Mouse (Mus musculus) megakaryocyte, embryonic 14.5 days (primary cell): ENCODE measurements at regions not wholly inside any gene's neighbourhood (a gene's known extent, or its start where the extent isn't known, plus 50 kb on each side); places are given as distances from the start of the nearest gene placed in this dataset.

Source experiments
- FLI1 ChIP-seq: IDR thresholded peaks from 2 replicates; pipeline ENCODE4 v1.6.1; 2012; ENCODE audit warnings: low read length, inconsistent platforms, mixed read lengths
- GATA1 ChIP-seq: IDR thresholded peaks from 3 replicates; pipeline ENCODE4 v1.6.1; 2012; ENCODE audit warnings: mixed read lengths, low read length, inconsistent platforms, borderline replicate concordance

DNA sequence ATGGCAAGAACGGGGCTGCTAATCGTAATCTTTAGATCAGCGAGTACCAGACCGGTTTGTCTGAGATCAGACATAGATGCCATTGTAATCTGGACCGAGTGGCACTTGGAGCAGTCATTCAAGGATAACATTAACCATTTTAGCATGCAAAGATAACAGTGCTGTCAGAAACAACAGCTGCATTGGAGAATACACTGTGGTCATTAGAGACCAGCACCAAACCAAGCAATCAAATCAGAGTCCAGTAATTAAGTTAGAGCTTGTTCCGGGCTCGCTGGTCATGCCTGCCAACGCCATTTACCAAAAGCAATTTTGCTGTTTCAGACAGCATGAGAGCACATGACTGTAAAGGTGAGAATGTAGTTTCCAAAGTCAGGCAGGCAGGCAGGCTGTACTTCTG is 50.1 kb upstream of the Erbin start:
- TF ChIP-seq FLI1 (no peak), GATA1 (no peak)
